Mouse (Mus musculus) cerebellum, adult 8-10 months (tissue): ENCODE results near the gene Gm21294.
"Not testable (repeated sequence)": the region's sequence is repeated elsewhere in the genome, so short reads cannot be mapped to it uniquely, and the experiment has no call there.

ENCODE experiments used
- DNase-seq: peaks from one replicate; pipeline ENCODE4 v3.0.0; 2022

The Gm21294 gene

GRCm38 (mm10) chrY:89052506-89052905, at the start of gene Gm21294:
TSS of gene Gm21294 (plus strand) at chrY:89052806.
- DNase-seq: not testable (repeated sequence)

DNA sequence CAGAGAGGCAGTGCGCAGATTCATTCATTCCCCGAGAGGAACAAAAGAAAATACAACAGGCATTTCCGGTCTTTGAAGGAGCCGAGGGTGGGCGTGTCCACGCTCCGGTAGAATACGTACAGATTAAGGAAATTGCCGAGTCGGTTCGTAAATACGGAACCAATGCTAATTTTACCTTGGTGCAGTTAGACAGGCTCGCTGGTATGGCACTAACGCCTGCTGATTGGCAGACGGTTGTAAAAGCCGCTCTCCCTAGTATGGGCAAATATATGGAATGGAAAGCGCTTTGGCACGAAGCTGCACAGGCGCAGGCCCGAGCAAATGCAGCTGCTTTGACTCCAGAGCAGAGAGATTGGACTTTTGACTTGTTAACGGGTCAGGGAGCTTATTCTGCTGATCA, 73.6 kb downstream of the Gm21294 start:
- peak; percentile 17 for DNase-seq
